Mouse (Mus musculus) lung, postnatal 14 days (tissue): ENCODE measurements around the gene Cbarp.
A peak's percentile ranks its signal among the peaks of the same experiment; 100 is the strongest.

ENCODE experiments used
- DNase-seq: peaks from one replicate; pipeline ENCODE4 v3.0.0; 2021

The Cbarp gene

GRCm38 (mm10) chr10:80141786-80142529 is 1.3 kb upstream of the Cbarp start:
- peak; percentile 95 for DNase-seq

- DNase-seq, result peak; percentile 97
Measured at GRCm38 (mm10) chr10:80141243-80141642, 608 bp upstream of the Cbarp start.

- no peak for DNase-seq
Measured at GRCm38 (mm10) chr10:80139975-80140665, 515 bp downstream of the Cbarp start.

GRCm38 (mm10) chr10:80139439-80139775 is 1.2 kb downstream of the Cbarp start:
- DNase-seq, result no peak

- DNase-seq, result peak; percentile 54
Measured at GRCm38 (mm10) chr10:80138553-80139438, 1.8 kb downstream of the Cbarp start, which contains the start of gene Atp5d. Gene Atp5d, plus strand, starts transcription at chr10:80138632.

- DNase-seq, result no peak
Measured at GRCm38 (mm10) chr10:80137626-80138552, 2.7 kb downstream of the Cbarp start.

GRCm38 (mm10) chr10:80136952-80137625 is 3.5 kb downstream of the Cbarp start:
- peak; percentile 42 for DNase-seq

- no peak for DNase-seq
Measured at GRCm38 (mm10) chr10:80136179-80136951, 4.3 kb downstream of the Cbarp start.

- no peak for DNase-seq
Measured at GRCm38 (mm10) chr10:80135641-80136040, 5.0 kb downstream of the Cbarp start.

GRCm38 (mm10) chr10:80135161-80135560 is 5.5 kb downstream of the Cbarp start:
- DNase-seq, result no peak

GRCm38 (mm10) chr10:80134421-80134820 is 6.2 kb downstream of the Cbarp start:
- DNase-seq, result no peak

- DNase-seq, result no peak
Measured at GRCm38 (mm10) chr10:80133226-80133849, 7.3 kb downstream of the Cbarp start.

GRCm38 (mm10) chr10:80131952-80132350 is 8.7 kb downstream of the Cbarp start:
- DNase-seq, result no peak

- DNase-seq, result no peak
Measured at GRCm38 (mm10) chr10:80131316-80131951, 9.2 kb downstream of the Cbarp start.

GRCm38 (mm10) chr10:80130403-80131031 is 10.1 kb downstream of the Cbarp start:
- DNase-seq, result no peak

- no peak for DNase-seq
Measured at GRCm38 (mm10) chr10:80129846-80130245, 10.8 kb downstream of the Cbarp start.

- no peak for DNase-seq
Measured at GRCm38 (mm10) chr10:80127920-80128319, 12.7 kb downstream of the Cbarp start.

GRCm38 (mm10) chr10:80123932-80124562 is 16.6 kb downstream of the Cbarp start:
- no peak for DNase-seq

- no peak for DNase-seq
Measured at GRCm38 (mm10) chr10:80121639-80122038, 19.0 kb downstream of the Cbarp start.
